Mouse (Mus musculus) urinary bladder, adult 18-20 months (tissue): ENCODE data around the gene Ltc4s.

Experiments used
- DNase-seq, 2 experiments: peaks; one replicate each; pipeline ENCODE4 v3.0.0; 2022; ENCODE audit warnings: low spot score in 2 of 2, mixed read lengths in 2 of 2

Gene Ltc4s

GRCm38 (mm10) chr11:50248473-50249171 is 10.2 kb upstream of the Ltc4s start:
- no peak for DNase-seq

DNA sequence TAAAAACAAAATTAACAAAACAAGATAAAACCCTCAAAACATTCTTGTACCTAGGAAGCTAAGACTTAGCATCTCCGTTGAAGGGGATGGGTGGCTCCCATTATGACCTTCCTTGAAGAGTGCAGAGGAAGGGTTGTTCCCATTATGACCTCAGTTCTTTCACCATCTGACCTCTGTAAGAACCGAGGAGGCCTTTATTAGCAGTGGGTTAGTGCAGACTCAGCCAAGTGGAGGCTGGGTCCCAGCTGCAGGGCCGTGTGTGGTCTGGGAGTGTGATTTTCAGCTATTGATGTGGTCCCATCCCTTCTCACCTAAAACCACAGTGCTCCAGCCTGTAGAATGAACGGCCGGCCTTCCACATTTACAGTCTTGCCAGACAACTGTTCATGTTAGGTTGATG is 6.9 kb upstream of the Ltc4s start:
- no peak for DNase-seq

GRCm38 (mm10) chr11:50243926-50244325 is 5.5 kb upstream of the Ltc4s start:
- DNase-seq = no peak

DNA sequence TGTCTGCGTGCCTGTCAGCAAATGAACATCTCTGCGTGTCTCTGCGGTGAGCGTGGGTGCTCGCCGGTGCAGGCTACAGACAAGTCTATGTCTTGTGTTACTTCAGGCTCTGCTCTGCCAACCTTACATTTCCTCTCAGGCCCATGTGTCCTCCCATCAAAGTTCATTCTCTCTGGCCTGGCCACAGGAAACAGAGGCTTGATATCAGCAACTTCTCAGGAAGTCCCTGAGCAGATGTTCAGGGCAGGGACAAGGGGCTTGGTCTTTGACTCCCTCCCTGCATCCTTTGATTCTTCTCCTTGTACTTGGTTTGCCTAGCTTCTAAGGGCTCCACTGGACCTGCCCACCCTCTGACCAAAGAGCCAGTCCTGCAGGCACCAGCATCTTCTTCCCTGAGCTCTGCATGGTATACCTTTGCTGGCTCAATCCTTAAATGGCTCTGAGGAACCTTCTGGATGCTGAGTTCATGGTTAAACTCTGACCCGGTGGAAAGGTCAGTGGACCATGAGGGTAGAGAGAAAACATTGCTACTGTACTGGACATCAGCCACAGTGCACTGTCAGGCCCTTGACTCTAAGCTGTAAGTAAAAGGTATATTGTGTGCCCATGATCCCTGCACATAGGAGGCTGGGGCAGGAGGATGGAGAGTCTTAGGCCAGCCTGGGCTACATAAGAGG is 2.0 kb upstream of the Ltc4s start:
- no peak for DNase-seq

- no peak for DNase-seq
Measured at GRCm38 (mm10) chr11:50238821-50239791, 690 bp upstream of the Ltc4s start.

GRCm38 (mm10) chr11:50236937-50237835 is 1.2 kb downstream of the Ltc4s start:
- no peak for DNase-seq

- DNase-seq = peak; percentile 83 to 86
Measured at GRCm38 (mm10) chr11:50236540-50236936, 1.9 kb downstream of the Ltc4s start.

GRCm38 (mm10) chr11:50234606-50235005 is 3.8 kb downstream of the Ltc4s start:
- DNase-seq = no peak

DNA sequence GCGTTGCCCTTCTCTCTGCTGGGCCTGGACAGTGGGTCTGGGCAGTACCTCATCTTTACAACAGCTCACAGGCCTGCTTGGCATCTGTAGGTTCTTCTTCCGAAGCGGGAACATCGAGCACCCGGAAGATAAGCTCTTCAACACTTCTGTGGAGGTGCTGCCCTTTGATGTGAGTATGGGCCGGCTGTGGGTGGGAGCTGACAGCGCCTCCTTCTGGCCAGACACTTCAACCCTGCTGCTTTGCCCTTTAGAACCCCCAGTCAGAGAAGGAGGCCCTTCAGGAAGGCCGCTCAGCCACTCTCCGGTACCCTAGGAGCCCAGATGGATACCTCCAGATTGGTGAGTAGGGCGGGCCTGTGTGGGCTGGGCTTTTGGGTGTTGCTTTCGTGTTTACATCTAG is 4.4 kb downstream of the Ltc4s start:
- DNase-seq = no peak

- DNase-seq = no peak
Measured at GRCm38 (mm10) chr11:50233022-50233421, 5.4 kb downstream of the Ltc4s start.

DNA sequence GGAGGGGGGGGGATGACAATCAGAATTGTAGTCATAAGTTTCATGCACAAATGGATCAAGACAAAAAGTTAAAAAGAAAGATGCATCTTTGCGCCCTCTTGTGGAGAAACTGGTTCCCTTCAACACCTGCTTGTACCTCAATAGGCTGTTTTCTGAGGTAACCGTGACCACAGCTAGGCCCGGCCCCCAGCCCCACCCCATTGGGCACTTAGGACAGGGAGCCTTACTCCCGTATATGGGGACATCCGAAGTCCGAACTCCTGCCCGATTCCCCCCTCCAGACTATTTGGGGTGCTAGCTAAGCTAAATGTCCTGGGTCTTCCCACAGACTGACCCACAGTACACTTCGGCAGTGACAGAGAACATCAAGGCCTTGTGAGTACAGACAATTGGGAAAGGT is 7.0 kb downstream of the Ltc4s start:
- DNase-seq = no peak

- no peak for DNase-seq
Measured at GRCm38 (mm10) chr11:50230481-50231304, 7.7 kb downstream of the Ltc4s start.

DNA sequence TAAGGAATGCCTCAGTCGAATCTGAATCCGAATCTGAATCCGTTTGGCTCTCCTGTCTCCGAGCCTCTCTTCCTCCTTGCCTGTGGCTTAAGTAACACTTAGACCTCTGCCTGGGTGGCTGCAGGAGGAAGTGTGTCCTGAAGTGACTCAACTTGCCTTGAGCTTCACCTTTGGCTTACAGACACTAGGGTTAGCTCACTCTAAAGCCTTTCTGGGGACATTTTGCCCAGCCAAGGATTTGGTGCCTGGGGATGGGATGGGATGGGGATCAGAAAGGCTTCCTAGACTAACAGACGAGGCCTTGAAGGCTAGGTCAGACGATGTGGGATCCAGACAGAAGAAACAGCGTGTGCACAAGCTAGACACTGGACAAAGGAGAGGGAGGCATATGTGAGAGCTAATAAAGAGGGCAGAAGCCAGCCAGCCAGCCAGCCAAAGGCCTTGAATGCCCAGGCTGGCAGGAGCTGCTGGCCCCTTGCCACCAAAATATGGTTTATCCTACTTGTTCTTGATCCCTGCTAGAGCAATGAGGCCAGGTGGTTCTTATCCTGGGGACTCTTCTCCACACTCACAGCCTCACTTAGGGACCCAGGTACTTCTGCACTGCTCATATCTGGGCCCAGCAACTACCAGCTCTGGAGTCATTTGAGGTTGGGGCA is 9.0 kb downstream of the Ltc4s start:
- DNase-seq = no peak

- DNase-seq = no peak
Measured at GRCm38 (mm10) chr11:50228772-50229171, 9.6 kb downstream of the Ltc4s start.

DNA sequence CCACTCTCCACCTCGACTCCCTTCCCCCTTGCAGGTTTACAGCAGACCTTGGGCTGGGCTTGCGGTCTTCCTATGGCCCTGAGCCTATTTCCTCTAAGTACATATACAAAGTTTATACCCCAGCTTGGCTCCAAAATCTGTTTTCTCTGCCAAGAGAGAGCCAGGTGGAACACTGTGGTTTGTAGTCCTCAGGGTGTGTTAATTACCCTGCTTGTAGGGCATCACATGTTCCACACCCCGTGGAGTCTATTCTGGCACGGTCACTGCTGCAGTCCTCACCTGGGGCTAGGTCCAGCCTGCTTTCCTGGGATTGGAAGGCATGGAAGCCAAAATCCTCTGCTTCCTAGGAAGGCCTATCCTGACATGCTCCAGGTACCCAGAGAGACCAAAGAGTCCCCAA is 10.7 kb downstream of the Ltc4s start:
- no peak for DNase-seq

GRCm38 (mm10) chr11:50227226-50227625 is 11.2 kb downstream of the Ltc4s start:
- DNase-seq = no peak

- no peak for DNase-seq
Measured at GRCm38 (mm10) chr11:50226406-50226805, 12.0 kb downstream of the Ltc4s start.

DNA sequence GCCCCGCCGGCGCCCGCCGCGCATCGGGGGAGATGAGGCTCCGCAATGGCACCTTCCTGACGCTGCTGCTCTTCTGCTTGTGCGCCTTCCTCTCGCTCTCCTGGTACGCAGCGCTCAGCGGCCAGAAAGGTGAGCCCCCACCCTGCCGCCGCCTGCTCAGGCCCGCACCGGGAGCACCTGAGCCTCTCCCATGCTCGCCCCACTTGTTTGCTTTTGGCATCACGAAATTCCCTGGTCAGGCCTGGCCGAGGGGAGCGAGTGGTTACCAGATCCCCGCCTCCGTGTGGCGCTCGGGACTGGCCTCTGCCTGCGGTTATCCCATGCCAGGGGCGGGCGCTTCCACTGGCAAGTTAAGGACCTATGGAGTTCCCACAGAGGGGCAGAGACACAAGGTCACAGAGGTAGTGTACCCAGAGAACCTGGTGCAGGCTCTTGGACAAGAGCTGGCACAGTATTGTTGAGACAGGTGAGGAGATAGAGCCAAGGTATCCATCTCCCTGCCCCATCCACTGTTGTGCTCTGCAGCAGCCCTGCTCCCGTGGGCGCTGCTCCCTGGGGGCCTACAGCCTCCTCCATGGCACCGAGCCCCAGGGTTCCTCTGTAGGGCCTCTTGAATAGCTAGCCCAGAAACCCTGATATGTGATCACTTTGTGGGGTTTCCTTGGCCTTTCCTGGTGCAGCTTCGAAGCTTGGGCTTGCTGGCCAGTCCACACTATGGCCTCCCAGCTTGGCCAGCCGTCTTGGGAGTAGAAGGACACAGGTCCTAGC is 12.6 kb downstream of the Ltc4s start:
- DNase-seq = peak; percentile 43 to 58
